Mouse (Mus musculus) embryo, embryonic 9.5 days (tissue): ENCODE results near the gene Ick.

ENCODE experiments used
- DNase-seq: peaks from one replicate; pipeline ENCODE4 v3.0.0-alpha.2; 2017; ENCODE audit errors: extremely low spot score

The Ick gene

GRCm38 (mm10) chr9:78104973-78105372 lies 4.0 kb upstream of the Ick start:
- DNase-seq = no peak

- DNase-seq = no peak
Measured at GRCm38 (mm10) chr9:78105501-78105932, 3.5 kb upstream of the Ick start.

- no peak for DNase-seq
Measured at GRCm38 (mm10) chr9:78106821-78107220, 2.2 kb upstream of the Ick start.

DNA sequence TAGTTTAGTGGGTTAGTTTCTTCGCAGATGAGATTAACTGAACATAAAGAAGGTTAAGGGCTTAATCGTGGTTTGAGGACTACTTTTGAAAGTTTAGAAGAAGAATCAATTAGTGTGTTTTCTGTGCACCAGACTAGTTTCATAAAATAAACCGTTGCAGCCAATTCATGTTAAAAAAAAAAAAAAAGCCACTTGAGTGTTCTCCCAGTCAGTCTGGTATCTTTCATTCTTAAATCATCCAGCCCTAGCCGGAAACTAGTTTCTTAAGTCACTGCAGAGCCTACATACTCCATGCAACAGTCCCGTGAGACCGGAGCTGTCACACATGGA lies 1.4 kb upstream of the Ick start:
- no peak for DNase-seq

DNA sequence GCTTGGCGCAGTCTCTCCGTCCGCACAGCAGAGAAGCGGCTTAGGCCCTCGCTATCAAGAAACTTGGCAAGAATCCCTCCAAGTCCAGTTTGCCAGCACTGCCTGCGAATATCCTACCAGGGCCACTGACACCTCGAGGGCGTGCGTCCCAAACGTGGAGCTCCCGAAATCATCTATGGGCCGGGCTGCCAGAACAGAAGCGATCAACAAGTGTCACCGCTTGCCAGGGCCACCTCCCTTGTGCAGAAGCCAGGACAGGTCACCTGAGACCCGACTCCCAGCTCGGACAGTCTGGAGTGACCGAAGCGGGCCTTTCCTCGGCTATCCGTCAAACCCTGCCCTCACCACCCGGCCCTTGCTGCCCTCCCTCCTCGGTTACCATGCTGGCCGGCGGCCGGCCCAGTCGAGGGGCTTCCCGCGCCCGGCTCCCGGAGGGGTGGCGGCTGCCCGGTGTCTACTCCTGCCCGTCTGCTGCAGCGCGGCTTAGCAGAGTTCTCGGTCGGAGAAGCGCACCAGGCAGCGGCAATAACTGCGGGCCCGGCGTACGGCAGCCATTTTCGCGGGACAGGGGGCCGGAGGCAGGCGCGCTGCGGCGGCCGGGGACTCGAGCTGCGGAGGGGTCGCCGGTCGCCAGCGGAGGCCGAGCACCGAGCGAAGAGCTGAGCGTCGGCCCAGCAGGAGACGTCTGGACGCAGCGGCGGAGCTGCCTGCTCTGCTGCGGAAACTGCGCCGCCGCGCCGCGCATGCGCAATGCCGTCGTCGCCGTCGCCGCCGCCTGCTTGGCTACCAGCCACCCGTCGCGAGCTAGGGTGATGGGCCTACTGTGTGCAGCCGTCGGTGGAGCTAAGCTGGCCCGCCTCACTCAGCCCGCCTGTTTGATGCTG lies 838 bp upstream of the Ick start:
- peak; percentile 87 for DNase-seq

DNA sequence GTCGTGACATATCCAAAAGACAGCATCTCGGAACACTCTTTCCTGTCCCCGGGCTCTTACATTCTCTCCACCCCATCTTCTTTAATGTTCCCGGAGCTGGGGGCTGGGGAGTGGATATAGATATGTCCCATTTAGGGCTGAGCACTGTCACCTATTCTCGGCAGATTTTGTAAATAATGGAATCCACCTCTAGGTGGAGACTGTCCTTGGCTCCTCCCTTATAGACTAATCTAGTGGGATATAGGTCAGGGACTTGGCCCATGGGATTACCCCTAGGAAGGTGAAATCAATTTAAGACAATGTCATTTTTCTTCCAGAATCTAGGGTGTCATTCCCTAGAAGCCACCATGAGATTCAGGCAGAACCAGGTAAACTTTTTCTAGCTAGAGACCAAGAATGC lies 664 bp downstream of the Ick start:
- no peak for DNase-seq

DNA sequence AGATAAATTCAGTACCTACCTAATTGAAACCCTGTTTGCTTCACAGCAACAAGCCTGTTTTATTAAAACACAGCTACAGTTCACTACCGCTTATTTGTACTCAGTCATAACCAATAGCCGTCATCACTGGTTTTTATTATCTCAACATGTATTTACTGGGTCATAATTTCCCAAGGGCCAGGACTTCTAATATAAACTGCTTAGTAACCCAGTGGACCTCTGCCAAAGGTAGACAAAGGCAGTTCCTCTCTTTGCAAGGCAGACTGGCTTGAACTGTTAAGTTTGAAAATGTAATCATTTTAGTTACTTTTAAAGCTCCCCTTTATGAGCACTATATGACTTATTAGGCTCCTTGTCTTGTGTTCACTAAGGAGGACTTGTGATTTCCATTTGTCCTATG lies 2.5 kb downstream of the Ick start:
- no peak for DNase-seq

- peak; percentile 94 for DNase-seq
Measured at GRCm38 (mm10) chr9:78112770-78113537, 4.0 kb downstream of the Ick start.

GRCm38 (mm10) chr9:78113538-78113885 lies 4.5 kb downstream of the Ick start:
- DNase-seq = no peak

GRCm38 (mm10) chr9:78115746-78116145 lies 6.8 kb downstream of the Ick start:
- DNase-seq = no peak

GRCm38 (mm10) chr9:78117690-78118089 lies 8.7 kb downstream of the Ick start:
- DNase-seq = no peak

DNA sequence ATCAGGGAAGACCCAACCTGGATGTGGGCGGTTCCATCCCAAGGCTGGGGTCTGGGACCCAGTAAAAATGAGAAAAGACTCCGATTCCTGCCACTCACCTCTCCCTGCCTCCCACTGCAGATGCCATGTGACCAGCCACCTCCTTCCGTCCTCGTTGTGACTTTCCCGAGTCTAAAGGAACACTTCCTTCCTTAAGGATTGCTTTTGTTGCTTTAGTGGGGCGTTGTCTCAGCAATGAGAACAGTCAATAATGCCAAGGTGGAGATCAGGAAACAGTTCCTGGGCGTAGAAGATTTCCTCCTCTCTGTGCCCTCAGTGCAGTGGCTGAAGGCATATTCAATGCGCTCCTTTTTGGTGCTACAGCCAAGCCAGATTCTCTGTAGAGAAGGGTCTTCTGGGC lies 12.4 kb downstream of the Ick start:
- no peak for DNase-seq

DNA sequence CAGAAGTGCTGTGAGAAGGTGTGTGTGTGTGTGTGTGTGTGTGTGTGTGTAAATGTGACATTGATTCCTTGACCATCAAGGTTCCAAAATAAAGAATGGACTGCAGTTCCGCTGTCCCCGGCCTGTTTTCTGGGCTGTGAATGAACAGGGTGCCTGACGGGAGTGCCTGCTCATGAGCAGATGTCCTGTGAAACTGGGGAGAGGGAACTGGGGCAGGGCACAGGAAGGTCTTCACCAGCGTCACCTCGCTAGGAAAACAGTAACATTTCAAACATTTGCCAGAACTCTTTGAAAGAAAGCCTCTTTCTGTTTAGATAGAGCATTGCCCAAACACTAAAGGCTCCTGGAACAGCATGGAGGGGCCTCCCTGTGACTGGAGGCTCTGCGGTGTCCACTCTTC lies 13.0 kb downstream of the Ick start:
- DNase-seq = no peak

GRCm38 (mm10) chr9:78122939-78123712 lies 14.1 kb downstream of the Ick start:
- DNase-seq = no peak

DNA sequence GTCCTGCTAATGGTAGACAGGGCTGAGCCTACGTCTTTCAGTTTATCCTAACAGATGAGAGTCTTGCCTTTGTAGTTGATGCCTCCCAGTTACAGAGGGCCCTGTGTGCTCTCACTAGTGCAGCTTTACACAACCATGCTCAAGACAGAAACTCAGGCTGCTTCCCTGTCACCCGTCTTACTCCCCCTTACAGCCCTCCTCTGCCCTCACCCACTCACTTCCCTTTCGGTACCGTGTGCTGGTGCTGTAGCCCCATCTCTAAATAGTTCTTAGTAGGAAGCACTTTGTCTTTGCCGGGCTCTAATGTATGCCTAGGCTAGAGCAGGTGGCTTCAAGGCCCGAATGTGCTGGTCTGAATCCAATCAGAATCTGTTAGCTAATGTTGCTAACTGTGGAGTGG lies 15.3 kb downstream of the Ick start:
- no peak for DNase-seq

- no peak for DNase-seq
Measured at GRCm38 (mm10) chr9:78126007-78126406, 17.0 kb downstream of the Ick start.

DNA sequence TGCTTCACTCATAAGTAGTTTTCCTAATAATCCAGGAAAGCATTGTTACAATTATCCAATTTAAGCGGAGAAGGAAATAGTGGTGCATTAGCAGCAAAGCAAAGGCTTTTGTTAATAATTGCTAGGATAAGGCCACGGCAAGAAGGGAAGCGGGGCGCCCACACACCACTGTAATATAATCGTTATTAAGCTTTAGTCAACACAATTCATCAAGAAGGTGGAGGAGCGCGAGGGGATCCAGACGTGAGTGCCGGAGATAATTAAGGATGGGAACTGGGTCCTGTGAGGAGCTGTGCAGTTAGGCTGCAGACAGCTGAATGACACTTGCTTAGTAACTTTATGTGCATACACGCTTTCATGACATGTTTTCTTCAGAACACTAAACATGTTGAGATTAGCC lies 17.7 kb downstream of the Ick start:
- no peak for DNase-seq

GRCm38 (mm10) chr9:78135658-78136057 lies 26.7 kb downstream of the Ick start:
- DNase-seq = no peak

GRCm38 (mm10) chr9:78138044-78138676 lies 29.2 kb downstream of the Ick start:
- DNase-seq = no peak

DNA sequence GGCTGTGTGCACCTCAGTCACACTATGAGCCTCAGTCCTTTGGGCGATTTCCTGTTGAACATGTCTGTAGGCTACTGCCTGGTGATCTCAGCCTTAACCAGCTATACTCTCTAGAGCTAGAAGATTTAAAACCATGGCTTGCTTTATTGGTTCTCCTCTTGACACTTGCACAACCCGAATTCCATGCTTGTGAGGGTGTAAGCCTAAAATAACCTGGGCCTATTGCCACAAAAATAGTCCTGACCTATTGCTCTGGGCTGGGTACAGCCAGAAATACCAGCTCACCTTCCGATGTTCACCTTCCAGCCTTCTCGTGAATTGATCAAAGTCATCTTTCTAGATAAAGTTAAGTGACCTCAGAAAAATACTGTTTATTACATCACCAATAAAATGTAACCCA lies 30.5 kb downstream of the Ick start:
- DNase-seq = no peak

DNA sequence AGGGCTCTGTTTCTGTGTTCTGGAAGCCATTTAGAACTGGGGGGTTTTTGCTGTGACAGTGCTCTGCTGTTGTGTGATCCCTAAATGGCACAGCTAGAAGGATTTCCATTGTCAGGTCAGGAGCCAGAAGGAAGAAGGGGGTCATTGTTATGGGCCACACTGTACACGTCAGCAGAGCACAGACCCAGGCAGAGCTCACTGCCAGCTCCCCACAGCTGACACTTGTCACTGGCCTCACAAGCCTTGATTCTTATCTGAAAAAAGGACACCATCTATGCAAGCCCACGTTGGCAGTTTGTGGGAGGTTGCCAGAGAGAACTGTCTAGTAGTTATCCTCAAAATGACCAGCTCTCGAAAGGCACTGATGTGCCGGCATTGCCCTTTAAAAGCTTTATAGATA lies 37.1 kb downstream of the Ick start:
- no peak for DNase-seq

DNA sequence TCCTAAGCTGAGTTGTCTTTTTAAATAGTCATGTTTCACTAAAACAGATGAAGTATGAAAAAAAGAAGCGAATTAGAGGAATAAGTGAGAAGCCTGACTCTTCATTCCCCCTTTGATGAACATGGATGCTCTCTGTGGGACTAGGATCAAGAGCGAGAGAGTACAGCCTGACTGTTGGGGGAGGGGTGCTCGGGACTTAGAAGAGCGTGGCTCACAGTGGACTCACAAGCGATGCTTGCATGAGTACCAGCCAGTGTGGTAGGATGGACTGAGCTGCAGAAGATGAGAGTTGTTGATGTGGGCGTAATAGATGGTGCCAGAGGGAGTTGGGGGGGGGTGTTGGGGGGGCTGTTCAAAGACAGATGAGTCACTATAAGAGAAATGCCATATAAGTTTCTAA lies 37.6 kb downstream of the Ick start:
- DNase-seq = no peak
